Mouse (Mus musculus): ENCODE data around the gene Omp. TPM values are rescaled to one million over a fixed set of nuclear protein-coding genes. Genes with fewer than 3 reads are reported as not detected.

The Omp gene
- polyA plus RNA-seq, 1 experiment = 0.35 TPM

- H3K36me3 ChIP-seq (ENCODE audit: control insufficient read depth, insufficient read depth) = no peaks in the 10 kb centered on the region
- TF ChIP-seq MYOG (IDR thresholded peaks at IDR 0.05; ENCODE audit: control insufficient read depth in 1 of 3, insufficient read depth in 1 of 3, insufficient read length in 2 of 3, low read depth in 2 of 3) (no peak), SRF (IDR thresholded peaks at IDR 0.05; ENCODE audit: control insufficient read depth, insufficient read length, low read depth) (no peak), TCF12 (IDR thresholded peaks at IDR 0.05; ENCODE audit: insufficient read depth, poor library complexity, severe bottlenecking) (no peak), MYOD1 (IDR thresholded peaks at IDR 0.05; ENCODE audit: control insufficient read depth in 1 of 3, insufficient read length in 2 of 3, low read depth in 2 of 3) (no peak), POLR2AphosphoS2 (IDR thresholded peaks at IDR 0.05; ENCODE audit: insufficient read length, low read depth) (no peak), CEBPB (IDR thresholded peaks at IDR 0.05; ENCODE audit: insufficient read depth, poor library complexity, severe bottlenecking) (no peak), E2F4 (IDR thresholded peaks at IDR 0.05; ENCODE audit: insufficient read depth) (no peak), TCF3 (IDR thresholded peaks at IDR 0.05; ENCODE audit: insufficient read length, low read depth) (no peak)
- no peak overlapping the region for H3K4me2 ChIP-seq (ENCODE audit: low read depth)
- H3K79me2 ChIP-seq (ENCODE audit: control insufficient read depth, insufficient read depth) = no peaks in the 10 kb centered on the region
- H3K4me3 ChIP-seq = no peak overlapping the region
- no peak overlapping the region for H3ac ChIP-seq (ENCODE audit: control insufficient read depth, insufficient read length)
- H3K27me3 ChIP-seq (ENCODE audit: control insufficient read depth, insufficient read depth, insufficient read length) = no peaks in the 10 kb centered on the region
Observed at GRCm38 (mm10) chr7:98156280-98156665, 11.0 kb upstream of the Omp start.

- Histone ChIP-seq H3K27me3 (ENCODE audit: control insufficient read depth, insufficient read depth, insufficient read length) (no peaks in the 10 kb centered on the region), H3K79me2 (ENCODE audit: control insufficient read depth, insufficient read depth) (no peaks in the 10 kb centered on the region), H3ac (ENCODE audit: control insufficient read depth, insufficient read length) (no peak overlapping the region), H3K36me3 (ENCODE audit: control insufficient read depth, insufficient read depth) (no peaks in the 10 kb centered on the region), H3K4me2 (ENCODE audit: low read depth) (no peak overlapping the region), H3K4me3 (no peak overlapping the region)
- TF ChIP-seq POLR2AphosphoS2 (IDR thresholded peaks at IDR 0.05; ENCODE audit: insufficient read length, low read depth) (no peak), TCF12 (IDR thresholded peaks at IDR 0.05; ENCODE audit: insufficient read depth, poor library complexity, severe bottlenecking) (no peak), MAX (IDR thresholded peaks at IDR 0.05; ENCODE audit: low read depth) (no peak)
Observed at GRCm38 (mm10) chr7:98155546-98156279, 10.4 kb upstream of the Omp start.

GRCm38 (mm10) chr7:98153892-98154291 is 8.6 kb upstream of the Omp start:
- Histone ChIP-seq H3K4me2 (ENCODE audit: low read depth) (no peak overlapping the region), H3K4me3 (no peak overlapping the region), H3K27me3 (ENCODE audit: control insufficient read depth, insufficient read depth, insufficient read length) (no peaks in the 10 kb centered on the region), H3K79me2 (ENCODE audit: control insufficient read depth, insufficient read depth) (no peaks in the 10 kb centered on the region), H3K36me3 (ENCODE audit: control insufficient read depth, insufficient read depth) (no peaks in the 10 kb centered on the region), H3ac (ENCODE audit: control insufficient read depth, insufficient read length) (no peak overlapping the region)
- TF ChIP-seq POLR2A (IDR thresholded peaks at IDR 0.05; ENCODE audit: insufficient read length, low read depth) = no peak
- TF ChIP-seq REST (IDR thresholded peaks at IDR 0.05; ENCODE audit: insufficient read depth, insufficient read length) = no peak
- TF ChIP-seq TCF12 (IDR thresholded peaks at IDR 0.05; ENCODE audit: insufficient read depth, poor library complexity, severe bottlenecking) = no peak

GRCm38 (mm10) chr7:98153345-98153744 is 8.0 kb upstream of the Omp start:
- Histone ChIP-seq H3K79me2 (ENCODE audit: control insufficient read depth, insufficient read depth) (no peaks in the 10 kb centered on the region), H3K4me3 (no peak overlapping the region)
- TF ChIP-seq SRF (IDR thresholded peaks at IDR 0.05; ENCODE audit: control insufficient read depth, insufficient read length, low read depth) (no peak), MYOD1 (IDR thresholded peaks at IDR 0.05; ENCODE audit: control insufficient read depth in 1 of 3, insufficient read length in 2 of 3, low read depth in 2 of 3) (no peak), POLR2AphosphoS2 (IDR thresholded peaks at IDR 0.05; ENCODE audit: insufficient read length, low read depth) (no peak), E2F4 (IDR thresholded peaks at IDR 0.05; ENCODE audit: insufficient read depth) (no peak), TCF3 (IDR thresholded peaks at IDR 0.05; ENCODE audit: insufficient read length, low read depth) (no peak), MYOG (IDR thresholded peaks at IDR 0.05; ENCODE audit: control insufficient read depth in 1 of 3, insufficient read depth in 1 of 3, insufficient read length in 2 of 3, low read depth in 2 of 3) (no peak), CEBPB (IDR thresholded peaks at IDR 0.05; ENCODE audit: insufficient read depth, poor library complexity, severe bottlenecking) (no peak), POLR2A (IDR thresholded peaks at IDR 0.05; ENCODE audit: insufficient read length, low read depth) (no peak), TCF12 (IDR thresholded peaks at IDR 0.05; ENCODE audit: insufficient read depth, poor library complexity, severe bottlenecking) (no peak), REST (IDR thresholded peaks at IDR 0.05; ENCODE audit: insufficient read depth, insufficient read length) (no peak)

GRCm38 (mm10) chr7:98152400-98152799 is 7.1 kb upstream of the Omp start:
- TF ChIP-seq TCF3 (IDR thresholded peaks at IDR 0.05; ENCODE audit: insufficient read length, low read depth) (no peak), E2F4 (IDR thresholded peaks at IDR 0.05; ENCODE audit: insufficient read depth) (no peak), MYOD1 (IDR thresholded peaks at IDR 0.05; ENCODE audit: control insufficient read depth in 1 of 3, insufficient read length in 2 of 3, low read depth in 2 of 3) (no peak)
- no peak overlapping the region for H3K4me3 ChIP-seq
- H3K36me3 ChIP-seq (ENCODE audit: control insufficient read depth, insufficient read depth) = no peaks in the 10 kb centered on the region
- no peak overlapping the region for H3ac ChIP-seq (ENCODE audit: control insufficient read depth, insufficient read length)
- H3K27me3 ChIP-seq (ENCODE audit: control insufficient read depth, insufficient read depth, insufficient read length) = no peaks in the 10 kb centered on the region
- no peak overlapping the region for H3K4me2 ChIP-seq (ENCODE audit: low read depth)
- no peaks in the 10 kb centered on the region for H3K79me2 ChIP-seq (ENCODE audit: control insufficient read depth, insufficient read depth)

More at GRCm38 (mm10) chr7:98153345-98153744, 8.0 kb upstream of the Omp start:
- Histone ChIP-seq H3K36me3 (ENCODE audit: control insufficient read depth, insufficient read depth) (no peaks in the 10 kb centered on the region), H3K4me2 (ENCODE audit: low read depth) (no peak overlapping the region), H3K27me3 (ENCODE audit: control insufficient read depth, insufficient read depth, insufficient read length) (no peaks in the 10 kb centered on the region), H3ac (ENCODE audit: control insufficient read depth, insufficient read length) (no peak overlapping the region)

Measured in myocyte (in vitro differentiated cells).